Mouse (Mus musculus): ENCODE results near the gene Nr2f1.

Gene Nr2f1

GRCm38 (mm10) chr13:78179312-78180097 lies 20.1 kb downstream of the Nr2f1 start:
- DNase-seq (ENCODE audit: low spot score) = no peak

- DNase-seq (ENCODE audit: low spot score) = no peak
These were observed 20.8 kb downstream of the Nr2f1 start for GRCm38 (mm10) chr13:78178771-78179170.

GRCm38 (mm10) chr13:78178021-78178420 lies 21.5 kb downstream of the Nr2f1 start:
- no peak for DNase-seq (ENCODE audit: low spot score)

GRCm38 (mm10) chr13:78177381-78177950 lies 22.1 kb downstream of the Nr2f1 start:
- no peak for DNase-seq (ENCODE audit: low spot score)

GRCm38 (mm10) chr13:78175821-78176380 lies 23.7 kb downstream of the Nr2f1 start:
- no peak for DNase-seq (ENCODE audit: low spot score)

- DNase-seq (ENCODE audit: low spot score) = no peak
These were observed 24.7 kb downstream of the Nr2f1 start for GRCm38 (mm10) chr13:78174891-78175290.

- DNase-seq (ENCODE audit: low spot score) = no peak
These were observed 25.4 kb downstream of the Nr2f1 start for GRCm38 (mm10) chr13:78174191-78174590.

- no peak for DNase-seq (ENCODE audit: low spot score)
These were observed 26.7 kb downstream of the Nr2f1 start for GRCm38 (mm10) chr13:78172861-78173260.

- DNase-seq (ENCODE audit: low spot score) = no peak
These were observed 27.4 kb downstream of the Nr2f1 start for GRCm38 (mm10) chr13:78171984-78172636.

GRCm38 (mm10) chr13:78171320-78171719 lies 28.2 kb downstream of the Nr2f1 start:
- no peak for DNase-seq (ENCODE audit: low spot score)

GRCm38 (mm10) chr13:78168166-78168565 lies 31.4 kb downstream of the Nr2f1 start:
- DNase-seq (ENCODE audit: low spot score) = no peak

- no peak for DNase-seq (ENCODE audit: low spot score)
These were observed 34.6 kb downstream of the Nr2f1 start for GRCm38 (mm10) chr13:78164941-78165340.

- peak; percentile 78 for DNase-seq (ENCODE audit: low spot score)
These were observed 36.2 kb downstream of the Nr2f1 start for GRCm38 (mm10) chr13:78163087-78163958.

GRCm38 (mm10) chr13:78162149-78162548 lies 37.4 kb downstream of the Nr2f1 start:
- peak; percentile 38 for DNase-seq (ENCODE audit: low spot score)

GRCm38 (mm10) chr13:78157465-78157864 lies 42.1 kb downstream of the Nr2f1 start:
- DNase-seq (ENCODE audit: low spot score) = no peak
